Mouse (Mus musculus) hindbrain, embryonic 14.5 days (tissue): ENCODE measurements around the gene B3galt1. TPM values are rescaled to one million over a fixed set of nuclear protein-coding genes. Genes with fewer than 3 reads are reported as not detected.
A peak's percentile ranks its signal among the peaks of the same experiment; 100 is the strongest.

Experiments used
- ATAC-seq: fragments of 200-750 bp; cut with Nextera tagmentation; 2 replicates; pipeline ENCODE4 v1.8.0; 2017; ENCODE audit warnings: moderate number of reproducible peaks, mild to moderate bottlenecking, moderate TSS enrichment, moderate library complexity; ENCODE audit not compliant: low FRiP score
- DNase-seq: peaks from one replicate; pipeline ENCODE4 v3.0.0-alpha.2; 2015; ENCODE audit warnings: low spot score
- H3K27ac ChIP-seq: fragments of 300-500 bp; sonication (generic); 2 replicates; pipeline ENCODE4 v1.5.1; 2014; ENCODE audit warnings: mild to moderate bottlenecking, moderate library complexity
- H3K27me3 ChIP-seq: fragments of 300-500 bp; sonication (generic); 2 replicates; pipeline ENCODE4 v1.6.1; 2014; ENCODE audit warnings: mild to moderate bottlenecking, low read length, mixed read lengths; ENCODE audit not compliant: control insufficient read depth, insufficient read depth
- H3K36me3 ChIP-seq: fragments of 300-500 bp; sonication (generic); replicated peaks from 2 replicates; pipeline ENCODE4 v1.6.1; 2014; ENCODE audit not compliant: control insufficient read depth, insufficient read depth
- H3K4me1 ChIP-seq: fragments of 300-500 bp; sonication (generic); replicated peaks from 2 replicates; pipeline ENCODE4 v1.6.1; 2014; ENCODE audit warnings: antibody characterized with exemption, low read length, mixed read lengths; ENCODE audit not compliant: control insufficient read depth, insufficient read depth
- H3K4me2 ChIP-seq: fragments of 300-500 bp; sonication (generic); replicated peaks from 2 replicates; pipeline ENCODE4 v1.6.1; 2014; ENCODE audit warnings: mild to moderate bottlenecking, moderate library complexity
- H3K4me3 ChIP-seq: fragments of 300-500 bp; sonication (generic); replicated peaks from 2 replicates; pipeline ENCODE4 v1.5.1; 2014; ENCODE audit warnings: mild to moderate bottlenecking, low read length
- H3K9ac ChIP-seq: fragments of 300-500 bp; sonication (generic); 2 replicates; pipeline ENCODE4 v1.6.1; 2014
- H3K9me3 ChIP-seq: fragments of 300-500 bp; sonication (generic); 2 replicates; pipeline ENCODE4 v1.6.1; 2016; ENCODE audit warnings: low read length; ENCODE audit not compliant: control insufficient read depth
- WGBS: fragments of 180-500 bp; shearing (Covaris S2); extraction: QIAGEN DNeasy Blood & Tissue Kit; methylation state at CpG from one replicate; pipeline ENCODE4 v1.1.7; 2014; 5-methylcytosine and 5-hydroxymethylcytosine counted together
- polyA plus RNA-seq: library from polyadenylated mRNA; unstranded; fragments of >200 nt; fragmentation: Nextera tagmentation; extraction: Ambion mirVana; gene quantifications from 2 replicates; pipeline ENCODE4 v1.2.1, GENCODE M21; 2014

B3galt1 gene
- polyA plus RNA-seq: 72.2 and 84.5 TPM in 2 replicates

DNA sequence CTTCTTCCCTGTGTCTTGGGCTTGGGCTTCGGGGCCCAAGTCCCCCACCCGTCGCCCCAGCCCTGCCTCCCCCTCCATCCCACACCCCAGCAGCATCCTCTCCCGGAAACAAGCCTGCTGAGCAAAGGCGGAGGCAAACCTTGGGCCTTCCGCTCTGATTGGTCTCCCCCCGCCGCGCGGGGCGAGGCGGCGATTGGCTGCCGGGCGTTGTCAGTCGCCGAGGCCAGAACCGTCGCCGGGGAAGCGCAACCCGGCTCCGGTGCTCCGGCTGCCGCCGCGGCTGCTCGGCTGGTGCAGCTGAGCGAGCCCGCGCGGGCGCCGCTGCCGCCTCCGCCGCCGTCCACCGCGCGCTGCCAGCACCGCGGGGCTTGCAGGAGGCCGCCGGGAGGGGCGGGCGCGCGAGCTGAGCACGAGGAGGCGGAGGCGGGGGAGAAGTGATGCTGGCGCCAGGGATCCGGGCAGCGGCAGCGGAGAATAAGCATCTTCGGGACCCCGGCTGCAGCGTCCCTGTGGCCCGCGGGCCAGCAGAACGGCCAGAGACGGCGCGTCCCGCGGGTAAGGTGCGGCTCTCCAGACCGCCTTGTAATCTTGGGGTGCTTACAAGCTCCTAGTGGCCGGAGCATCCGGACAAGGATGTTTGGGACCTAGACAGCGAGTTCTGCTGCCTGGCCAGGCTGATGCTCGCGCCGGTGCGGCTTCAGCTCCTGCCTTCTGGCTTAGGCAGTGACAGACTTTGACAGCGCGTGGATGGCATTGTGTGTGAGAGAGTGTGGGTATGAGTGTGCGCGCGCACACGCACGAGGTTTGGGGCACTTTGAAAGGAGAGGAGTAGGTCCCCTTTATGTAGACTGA lies at the start of gene B3galt1:
Gene B3galt1, plus strand, starts transcription at position 392 of the 852 bp plus-strand sequence.
- peak within 1 kb of the TSS; percentile 83 for H3K9ac ChIP-seq
- H3K27me3 ChIP-seq: no peaks in the 10 kb centered on the region
- under 1% methylated on average over 83 of the region's 83 CpGs for WGBS
- peak within 1 kb of the TSS; percentile 65 for H3K4me3 ChIP-seq
- H3K9me3 ChIP-seq: no peaks in the 10 kb centered on the region
- no peaks in the 10 kb centered on the region for H3K36me3 ChIP-seq
- peaks cover 12% of the 10 kb centered on the region for H3K4me1 ChIP-seq
- DNase-seq (peak; percentile 90), ATAC-seq (peak; percentile 98)
- peak within 1 kb of the TSS; percentile 98 for H3K27ac ChIP-seq
- H3K4me2 ChIP-seq: peak within 1 kb of the TSS; percentile 83

GRCm38 (mm10) chr2:67516405-67516804 lies 49.3 kb upstream of the B3galt1 start:
- Histone ChIP-seq H3K4me3 (no peak overlapping the region), H3K9ac (no peak overlapping the region), H3K27me3 (no peaks in the 10 kb centered on the region), H3K4me1 (no peaks in the 10 kb centered on the region), H3K27ac (no peak overlapping the region), H3K36me3 (no peaks in the 10 kb centered on the region), H3K4me2 (no peak overlapping the region), H3K9me3 (no peaks in the 10 kb centered on the region)
- no peak for ATAC-seq
- 93% methylated on average over 7 of the region's 7 CpGs for WGBS
- DNase-seq: no peak

DNA sequence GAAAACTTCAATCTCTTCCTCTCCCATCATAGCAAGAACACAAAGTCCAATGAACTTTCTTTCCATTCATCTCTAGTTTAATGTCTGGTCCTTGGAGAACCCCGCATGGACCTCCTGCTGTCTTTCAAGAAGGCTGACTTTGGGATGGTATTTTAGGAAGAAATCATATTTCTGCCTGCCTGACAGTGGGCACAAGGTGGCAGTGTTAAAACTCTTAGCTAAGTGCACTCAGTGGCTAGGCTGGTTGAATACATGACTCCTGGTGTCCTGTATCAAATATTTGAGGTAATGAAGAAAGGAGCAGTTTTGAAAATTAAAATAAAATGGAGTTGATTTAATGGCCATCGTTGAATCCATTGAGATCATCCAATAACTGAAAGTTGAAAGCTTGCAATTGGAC lies 30.3 kb upstream of the B3galt1 start:
- Histone ChIP-seq H3K4me1 (no peaks in the 10 kb centered on the region), H3K4me3 (no peak overlapping the region), H3K9ac (no peak overlapping the region), H3K36me3 (no peaks in the 10 kb centered on the region), H3K9me3 (no peaks in the 10 kb centered on the region), H3K4me2 (no peak overlapping the region), H3K27me3 (no peaks in the 10 kb centered on the region), H3K27ac (no peak overlapping the region)
- DNase-seq: no peak
- ATAC-seq: no peak
- WGBS: 92% methylated on average over 2 of the region's 2 CpGs

- no peaks in the 10 kb centered on the region for H3K36me3 ChIP-seq
- H3K27ac ChIP-seq: no peak overlapping the region
- WGBS: 85% methylated on average over 6 of the region's 6 CpGs
- no peak overlapping the region for H3K4me2 ChIP-seq
- ATAC-seq (no peak), DNase-seq (no peak)
- H3K9me3 ChIP-seq: no peaks in the 10 kb centered on the region
- H3K4me3 ChIP-seq: no peak overlapping the region
- H3K4me1 ChIP-seq: no peaks in the 10 kb centered on the region
- no peak overlapping the region for H3K9ac ChIP-seq
- H3K27me3 ChIP-seq: no peaks in the 10 kb centered on the region
Measured at GRCm38 (mm10) chr2:67539426-67539825, 26.2 kb upstream of the B3galt1 start.

GRCm38 (mm10) chr2:67541957-67542696 lies 23.5 kb upstream of the B3galt1 start:
- Histone ChIP-seq H3K27ac (no peak overlapping the region), H3K4me3 (no peak overlapping the region), H3K9ac (0 out of 2 replicates have a peak overlapping the region, but pooled peaks have one; percentile 9), H3K9me3 (no peaks in the 10 kb centered on the region), H3K27me3 (no peaks in the 10 kb centered on the region), H3K36me3 (no peaks in the 10 kb centered on the region), H3K4me1 (no peaks in the 10 kb centered on the region), H3K4me2 (peak overlapping the region; percentile 1; the same call in 1 of the 2 replicates)
- DNase-seq: peak; percentile 38
- WGBS: 40% methylated on average over 11 of the region's 11 CpGs
- ATAC-seq: no peak

DNA sequence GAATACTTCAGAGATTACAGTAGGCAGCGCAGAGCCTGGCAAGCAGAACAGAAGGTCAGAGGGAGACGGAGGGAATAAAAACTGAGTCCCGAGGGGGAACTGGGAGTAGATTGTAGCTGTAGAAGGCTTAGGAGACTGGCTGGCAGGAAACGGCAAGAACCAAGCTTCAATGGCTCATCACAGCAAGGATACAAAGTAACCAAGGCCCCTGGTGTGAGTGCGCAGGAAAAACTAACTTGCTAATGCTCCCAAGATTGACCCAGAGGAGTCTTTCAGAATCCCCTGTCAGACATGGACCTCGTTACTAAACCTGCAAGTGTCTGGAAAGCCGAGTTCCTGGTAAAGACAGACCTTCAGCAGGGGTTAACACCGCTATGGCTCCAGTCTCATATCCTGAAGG lies 21.2 kb upstream of the B3galt1 start:
- 70% methylated on average over 8 of the region's 8 CpGs for WGBS
- no peak overlapping the region for H3K4me2 ChIP-seq
- no peak overlapping the region for H3K9ac ChIP-seq
- no peaks in the 10 kb centered on the region for H3K36me3 ChIP-seq
- DNase-seq (no peak), ATAC-seq (no peak)
- H3K4me3 ChIP-seq: no peak overlapping the region
- no peaks in the 10 kb centered on the region for H3K27me3 ChIP-seq
- H3K9me3 ChIP-seq: no peaks in the 10 kb centered on the region
- H3K4me1 ChIP-seq: no peaks in the 10 kb centered on the region
- no peak overlapping the region for H3K27ac ChIP-seq

- Histone ChIP-seq H3K4me1 (peaks cover 12% of the 10 kb centered on the region), H3K36me3 (no peaks in the 10 kb centered on the region), H3K4me2 (peak overlapping the region; percentile 83), H3K27ac (peak overlapping the region; percentile 98), H3K4me3 (peak overlapping the region; percentile 65), H3K9me3 (no peaks in the 10 kb centered on the region), H3K27me3 (no peaks in the 10 kb centered on the region), H3K9ac (peak overlapping the region; percentile 83)
- WGBS: 2% methylated on average over 23 of the region's 23 CpGs
- DNase-seq: peak; percentile 70
- ATAC-seq: peak; percentile 86
Measured at GRCm38 (mm10) chr2:67564851-67565479, 706 bp upstream of the B3galt1 start.

DNA sequence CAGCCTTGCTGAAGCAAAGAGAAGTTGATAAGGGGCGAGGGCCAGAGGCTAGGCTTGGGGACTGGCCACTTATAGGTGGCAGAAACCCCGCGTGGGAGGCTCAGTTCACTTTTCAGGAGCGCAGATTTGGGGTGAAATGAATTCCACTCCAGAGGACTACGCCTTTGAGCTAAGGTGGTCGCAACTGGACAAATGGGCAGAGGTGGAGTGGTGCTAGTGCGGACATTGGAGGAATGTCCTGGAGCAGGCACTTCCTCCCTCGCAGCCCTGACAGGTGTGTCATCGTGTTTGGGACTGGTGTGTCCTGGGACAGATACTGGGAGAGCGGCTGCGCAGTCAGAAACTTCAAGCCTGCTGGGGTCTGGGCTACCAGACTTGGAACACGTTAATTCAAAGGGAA lies 895 bp downstream of the B3galt1 start:
- peak overlapping the region; percentile 83 for H3K9ac ChIP-seq
- no peaks in the 10 kb centered on the region for H3K27me3 ChIP-seq
- H3K4me1 ChIP-seq: peaks cover 12% of the 10 kb centered on the region
- H3K27ac ChIP-seq: peak overlapping the region; percentile 98
- peak overlapping the region; percentile 65 for H3K4me3 ChIP-seq
- no peak for ATAC-seq
- peak overlapping the region; percentile 83 for H3K4me2 ChIP-seq
- DNase-seq: no peak
- WGBS: under 1% methylated on average over 12 of the region's 12 CpGs
- no peaks in the 10 kb centered on the region for H3K9me3 ChIP-seq
- no peaks in the 10 kb centered on the region for H3K36me3 ChIP-seq

DNA sequence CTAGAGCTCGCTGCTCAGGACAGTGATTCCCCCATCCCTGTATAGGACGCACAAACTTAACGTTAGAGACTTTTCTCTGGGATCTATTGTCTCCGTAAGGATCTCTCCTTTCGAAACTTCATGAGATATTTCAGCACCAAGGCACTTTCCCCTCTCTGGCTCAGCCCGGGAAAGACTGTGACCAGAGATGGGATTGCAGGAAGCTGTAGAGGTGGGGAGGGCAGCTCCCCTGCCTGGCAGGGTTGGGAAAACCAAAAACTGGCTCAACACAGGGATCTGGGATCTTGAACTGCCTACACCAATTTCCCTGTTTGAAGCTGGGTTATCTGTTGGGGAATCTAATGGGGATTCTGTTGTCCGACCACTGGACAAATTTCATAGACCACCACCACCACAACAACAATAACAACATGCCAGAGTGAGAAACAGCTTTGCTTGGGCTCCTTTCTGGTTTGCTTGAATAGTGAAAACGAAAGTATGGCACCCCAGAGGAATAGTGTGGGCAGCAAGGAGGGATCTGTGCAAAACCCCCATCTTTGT lies 1.5 kb downstream of the B3galt1 start:
- H3K9ac ChIP-seq: peak overlapping the region; percentile 83
- peaks cover 12% of the 10 kb centered on the region for H3K4me1 ChIP-seq
- 14% methylated on average over 8 of the region's 8 CpGs for WGBS
- no peaks in the 10 kb centered on the region for H3K9me3 ChIP-seq
- ATAC-seq (no peak), DNase-seq (no peak)
- H3K27ac ChIP-seq: no peak overlapping the region
- peak overlapping the region; percentile 65 for H3K4me3 ChIP-seq
- H3K4me2 ChIP-seq: peak overlapping the region; percentile 83
- no peaks in the 10 kb centered on the region for H3K36me3 ChIP-seq
- H3K27me3 ChIP-seq: no peaks in the 10 kb centered on the region
